Mouse (Mus musculus): Measurements from ENCODE around the gene P2rx4.

Gene P2rx4

GRCm38 (mm10) chr5:122703574-122703973 is 3.8 kb upstream of the P2rx4 start:
- DNase-seq (ENCODE audit: low read depth, low spot score) = no peak

GRCm38 (mm10) chr5:122704571-122704970 is 2.8 kb upstream of the P2rx4 start:
- no peak for DNase-seq (ENCODE audit: low read depth, low spot score)

- no peak for DNase-seq (ENCODE audit: low read depth, low spot score)
Observed at GRCm38 (mm10) chr5:122705174-122705573, 2.2 kb upstream of the P2rx4 start.

DNA sequence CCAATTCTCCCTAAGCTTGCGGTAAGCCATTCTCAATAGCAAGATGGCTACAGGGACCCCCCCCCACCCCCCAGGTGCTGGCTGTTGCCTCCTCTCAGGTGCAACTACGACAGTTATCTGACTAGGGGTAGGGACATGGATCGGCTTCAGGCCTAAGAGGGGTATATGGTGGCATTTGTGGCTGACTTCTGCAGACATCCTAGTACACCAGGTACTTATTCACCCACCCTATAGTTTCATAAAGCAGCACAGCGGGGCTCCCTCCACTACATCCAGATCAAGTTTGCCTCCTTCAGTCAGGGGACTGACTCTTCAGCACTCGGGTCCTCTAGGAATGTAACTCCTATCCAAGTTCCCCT is 448 bp upstream of the P2rx4 start:
- DNase-seq (ENCODE audit: low read depth, low spot score) = no peak

- no peak for DNase-seq (ENCODE audit: low read depth, low spot score)
Observed at GRCm38 (mm10) chr5:122708819-122709218, 1.5 kb downstream of the P2rx4 start.

DNA sequence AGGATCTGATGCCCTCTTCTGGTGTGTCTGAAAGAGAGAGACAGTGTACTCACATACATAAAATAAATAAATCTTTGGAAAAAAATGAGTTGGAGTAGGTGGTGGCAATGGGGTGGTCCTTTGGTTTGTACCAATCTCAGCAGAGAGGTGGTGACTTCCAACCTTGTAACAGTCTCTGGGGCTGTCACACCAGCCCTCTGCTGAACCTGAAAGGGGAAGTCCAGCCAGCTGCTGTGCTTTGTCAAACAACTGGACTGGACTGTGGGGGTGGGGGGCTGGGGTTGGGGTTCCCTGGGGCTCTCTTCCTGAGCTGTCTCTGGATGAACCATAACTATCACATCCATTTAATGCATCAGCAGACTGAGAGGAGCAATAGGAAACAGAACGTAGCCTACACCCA is 8.4 kb downstream of the P2rx4 start:
- peak; percentile 60 for DNase-seq (ENCODE audit: low read depth, low spot score)

- DNase-seq (ENCODE audit: low read depth, low spot score) = peak; percentile 28
Observed at GRCm38 (mm10) chr5:122716793-122717192, 9.4 kb downstream of the P2rx4 start.

- DNase-seq (ENCODE audit: low read depth, low spot score) = no peak
Observed at GRCm38 (mm10) chr5:122718400-122718799, 11.1 kb downstream of the P2rx4 start.

- no peak for DNase-seq (ENCODE audit: low read depth, low spot score)
Observed at GRCm38 (mm10) chr5:122719168-122719567, 11.8 kb downstream of the P2rx4 start.

GRCm38 (mm10) chr5:122725453-122725852 is 18.1 kb downstream of the P2rx4 start:
- no peak for DNase-seq (ENCODE audit: low read depth, low spot score)

DNA sequence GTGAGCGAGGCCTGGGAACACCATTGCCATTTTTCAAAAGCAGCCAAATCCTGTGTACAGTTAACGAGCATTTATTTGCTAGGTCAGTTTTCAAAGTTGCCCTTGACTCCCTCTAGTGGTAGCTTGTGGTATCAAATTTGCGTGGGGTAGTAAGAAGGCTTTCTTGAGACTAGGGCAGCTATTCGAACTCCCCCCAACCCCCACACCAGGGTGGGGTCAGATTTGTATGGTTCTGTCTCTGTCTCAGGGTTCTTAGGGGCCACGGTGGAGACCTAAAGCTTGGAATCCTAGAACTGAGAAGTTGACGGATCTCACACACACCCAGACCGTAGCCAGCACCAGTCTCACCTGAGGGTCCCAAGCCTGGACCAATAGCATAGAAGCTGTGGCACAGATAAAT is 18.7 kb downstream of the P2rx4 start:
- peak; percentile 76 for DNase-seq (ENCODE audit: low read depth, low spot score)

DNA sequence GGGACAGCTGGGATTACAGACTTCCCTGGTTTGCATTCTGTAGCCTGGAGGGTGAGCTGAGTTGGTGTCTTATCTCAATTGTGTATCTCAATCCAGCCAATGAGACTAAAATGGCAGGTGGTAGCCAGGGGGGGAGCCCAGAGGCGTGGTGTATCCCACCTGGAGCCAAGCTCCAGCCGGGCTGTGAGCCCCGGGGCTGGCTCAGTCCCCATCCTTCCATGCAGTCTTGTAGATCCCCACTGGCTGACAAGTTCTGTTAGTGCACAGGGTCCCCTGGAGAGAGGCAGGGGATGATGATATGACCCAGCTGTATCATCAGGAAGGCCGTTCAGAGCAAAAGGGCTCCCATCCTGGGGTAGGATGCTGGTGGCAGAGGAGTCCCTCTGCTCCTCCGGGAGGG is 19.3 kb downstream of the P2rx4 start:
- DNase-seq (ENCODE audit: low read depth, low spot score) = no peak

- DNase-seq (ENCODE audit: low read depth, low spot score) = no peak
Observed at GRCm38 (mm10) chr5:122727096-122727495, 19.8 kb downstream of the P2rx4 start.

- DNase-seq (ENCODE audit: low read depth, low spot score) = no peak
Observed at GRCm38 (mm10) chr5:122730776-122731175, 23.4 kb downstream of the P2rx4 start.

- DNase-seq (ENCODE audit: low read depth, low spot score) = peak; percentile 58
Observed at GRCm38 (mm10) chr5:122731321-122731720, 24.0 kb downstream of the P2rx4 start.

DNA sequence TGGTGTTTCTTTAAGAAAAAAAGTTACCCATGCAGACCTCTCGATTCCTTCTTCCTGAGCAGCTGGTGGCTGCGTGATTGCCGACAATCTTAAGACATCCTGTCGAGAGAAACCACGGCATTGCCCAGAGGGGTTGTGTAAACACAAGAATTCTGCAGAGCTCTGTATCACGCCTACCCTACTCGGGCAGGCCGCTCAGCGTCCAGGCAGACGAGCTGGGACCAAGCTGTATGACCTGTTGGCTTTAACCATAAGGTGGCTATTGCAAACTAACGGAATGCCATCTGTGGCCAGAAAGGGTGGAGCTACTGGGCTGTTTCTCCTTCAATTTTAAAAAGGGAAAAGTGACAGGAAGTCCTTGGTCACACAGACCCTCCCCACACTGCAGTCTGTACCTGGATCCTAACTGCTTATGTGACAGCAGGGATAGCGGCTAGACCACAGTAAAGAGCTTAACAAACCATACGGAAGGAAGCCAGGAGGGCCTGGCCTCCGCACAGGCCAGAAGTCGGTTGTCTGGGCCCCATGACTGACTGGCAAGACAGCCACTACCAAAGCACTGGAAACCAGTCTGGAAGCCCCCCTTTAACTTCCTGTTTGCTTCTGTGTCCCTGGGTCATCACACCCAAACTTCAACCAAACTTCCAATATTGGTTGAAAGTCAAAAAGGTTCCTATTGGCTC is 24.8 kb downstream of the P2rx4 start:
- no peak for DNase-seq (ENCODE audit: low read depth, low spot score)

DNA sequence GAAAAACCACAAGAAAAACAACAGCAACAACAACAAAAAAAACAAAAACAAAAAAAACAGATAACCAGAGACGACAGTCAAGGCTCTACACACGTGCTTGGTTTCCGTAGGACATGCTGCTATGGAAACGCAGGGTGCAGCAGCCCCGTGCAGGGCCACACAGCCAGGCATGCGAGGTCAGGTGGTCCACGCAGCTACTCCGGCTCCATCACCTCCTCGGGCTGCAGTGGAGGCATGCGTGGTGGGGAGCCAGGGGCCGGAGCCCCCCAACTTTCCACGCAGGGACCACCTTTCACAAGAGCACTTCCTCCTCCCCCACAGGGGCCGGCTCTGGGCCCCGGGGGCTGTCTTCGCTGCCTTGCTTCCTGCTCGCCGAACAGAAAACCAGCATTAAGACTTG is 26.5 kb downstream of the P2rx4 start:
- no peak for DNase-seq (ENCODE audit: low read depth, low spot score)

DNA sequence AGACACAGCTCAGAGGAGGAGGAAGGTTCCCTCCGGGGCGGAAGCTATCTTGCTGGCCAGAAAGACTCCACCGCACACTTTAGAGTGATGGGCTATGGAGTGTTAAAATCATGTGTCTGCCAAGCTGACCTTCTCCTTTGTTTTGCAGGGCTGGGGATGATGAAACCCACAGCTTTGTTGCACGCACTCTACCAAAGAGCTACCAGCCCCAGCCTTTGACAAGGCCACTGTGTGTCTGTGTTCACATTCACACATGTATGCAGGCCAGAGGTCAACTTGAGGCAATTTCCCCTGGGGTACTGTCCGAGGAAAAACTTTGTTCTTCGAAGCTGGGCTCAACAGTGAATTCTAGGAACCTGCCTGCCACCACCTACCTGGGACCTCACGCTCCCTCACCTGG is 28.5 kb downstream of the P2rx4 start:
- DNase-seq (ENCODE audit: low read depth, low spot score) = no peak

DNA sequence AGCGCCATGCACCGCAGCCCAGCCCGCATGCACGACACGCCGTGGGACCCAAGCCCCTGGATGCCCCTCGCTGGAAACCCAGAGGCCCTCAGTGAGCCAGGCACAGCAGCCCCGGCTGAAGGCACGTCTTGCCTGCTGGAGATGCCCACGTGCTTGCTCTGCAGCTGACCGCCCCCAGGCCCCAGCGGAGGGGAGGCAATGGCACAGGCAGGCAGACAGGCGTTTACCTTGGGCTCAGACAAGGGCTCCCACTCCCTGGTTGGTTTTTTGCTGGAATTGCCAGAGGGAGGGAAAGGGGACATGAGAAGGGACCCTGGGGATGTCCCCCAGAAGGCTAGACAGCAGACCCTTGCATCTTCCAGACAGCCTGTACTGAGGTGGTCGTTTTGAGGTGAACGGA is 29.4 kb downstream of the P2rx4 start:
- no peak for DNase-seq (ENCODE audit: low read depth, low spot score)

- no peak for DNase-seq (ENCODE audit: low read depth, low spot score)
Observed at GRCm38 (mm10) chr5:122743880-122744422, 36.6 kb downstream of the P2rx4 start.

DNA sequence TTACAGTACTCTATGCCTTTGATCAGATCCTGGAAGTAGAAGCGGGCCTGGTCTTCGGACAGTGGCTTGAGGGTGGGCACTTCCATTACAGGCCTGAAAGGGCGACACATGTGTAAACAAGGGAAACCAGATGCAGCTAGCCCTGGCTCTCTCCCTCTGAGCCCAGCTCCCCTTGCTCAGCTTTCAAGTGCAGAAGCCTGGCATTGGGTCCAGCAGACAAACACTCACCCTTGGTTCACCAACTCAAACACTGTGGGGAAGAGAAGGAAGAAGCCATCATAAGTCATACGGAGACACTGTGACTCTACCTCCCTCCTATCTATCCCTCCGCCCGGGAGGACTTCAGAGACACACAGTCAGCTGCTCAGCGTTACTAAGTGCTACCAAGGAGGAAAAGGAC is 40.6 kb downstream of the P2rx4 start:
- DNase-seq (ENCODE audit: low read depth, low spot score) = no peak

DNA sequence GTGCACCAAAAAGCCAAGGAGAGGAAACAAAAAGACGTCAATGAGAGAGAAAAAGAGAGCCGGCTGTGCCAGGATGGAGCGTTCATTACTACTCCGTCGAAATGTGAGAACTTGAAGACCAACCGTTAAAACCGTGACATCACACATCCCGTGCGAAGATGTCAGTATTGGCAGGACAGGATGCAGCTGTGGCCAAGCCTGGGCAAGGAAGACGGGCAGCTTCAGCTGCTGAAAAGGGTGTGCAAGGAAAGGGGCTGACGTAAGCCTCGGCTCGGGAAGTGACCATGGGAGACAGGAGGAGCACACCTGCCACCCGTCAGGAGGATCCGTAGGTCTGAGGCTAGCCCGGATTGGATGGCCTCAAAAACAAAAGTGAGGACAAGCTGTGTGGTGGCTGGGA is 47.1 kb downstream of the P2rx4 start:
- DNase-seq (ENCODE audit: low read depth, low spot score) = no peak

DNA sequence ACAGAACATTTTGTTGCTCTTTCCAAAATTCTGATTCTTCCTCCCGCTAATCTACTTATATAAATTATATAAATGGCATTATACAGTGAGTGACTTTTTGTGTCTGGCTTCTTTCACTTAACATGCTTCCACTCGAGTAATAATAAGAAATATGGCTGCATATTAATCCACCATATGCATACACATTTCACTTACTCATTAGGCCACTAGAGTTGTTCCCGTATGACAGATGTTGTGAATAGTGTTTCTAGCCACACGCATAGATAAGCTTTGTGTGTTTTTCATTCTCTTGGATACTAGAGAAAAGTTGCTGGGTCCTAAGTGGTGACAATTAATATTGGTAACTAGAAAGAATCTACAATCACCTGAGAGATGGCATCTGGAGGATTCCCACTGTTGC is 48.3 kb downstream of the P2rx4 start:
- no peak for DNase-seq (ENCODE audit: low read depth, low spot score)

DNA sequence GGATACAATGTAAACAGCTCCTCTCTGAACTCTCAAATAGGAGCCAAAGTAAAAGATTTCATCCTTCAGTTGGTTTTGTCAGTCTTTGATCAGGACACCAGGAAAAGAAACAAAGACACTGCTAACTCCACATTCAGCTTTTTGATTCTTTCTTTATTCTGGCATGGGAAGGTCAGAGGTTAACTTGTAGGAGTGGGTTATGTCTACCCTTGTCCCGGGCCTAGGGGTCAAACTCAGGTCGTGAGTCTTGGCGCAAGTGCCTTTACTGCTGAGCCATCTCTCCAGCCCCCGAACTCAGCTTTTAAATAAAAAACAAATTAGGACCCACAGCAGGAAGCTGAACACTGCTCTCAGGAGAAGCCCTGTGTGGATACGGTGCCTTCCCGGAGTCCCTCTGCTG is 48.8 kb downstream of the P2rx4 start:
- DNase-seq (ENCODE audit: low read depth, low spot score) = no peak

Measured in A20 (cell line).